8 mouse cellular contexts compared by ENCODE assay signal in the genomic region with DNA sequence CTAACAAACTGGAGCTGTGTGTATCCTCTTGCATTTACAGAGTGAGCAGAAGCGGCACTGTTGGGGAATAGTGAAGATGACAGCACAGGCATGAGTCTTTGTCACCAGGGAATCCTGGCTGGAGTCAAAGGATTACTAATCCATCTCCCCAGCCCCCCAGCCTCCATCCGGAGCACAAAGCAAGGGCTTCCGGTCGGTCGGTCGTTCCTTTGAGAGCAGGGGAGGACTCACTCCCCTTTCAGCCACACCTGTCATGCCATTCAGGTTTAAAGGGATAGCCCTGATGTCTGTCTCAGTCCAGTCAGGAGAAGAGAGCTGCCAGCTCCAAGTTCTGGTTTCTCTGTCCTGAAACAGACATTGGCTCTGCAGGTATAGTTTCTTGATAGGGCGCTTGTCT. TPM values are rescaled to one million over a fixed set of nuclear protein-coding genes. Genes with fewer than 3 reads are reported as not detected.
DNase-seq lines count a peak whose midpoint lies in the region; ATAC-seq and TF ChIP-seq lines count a peak whose summit lies in the region.

No protein-coding gene starts in this region.

- TF ChIP-seq CTCF in lung, embryonic 14.5 days (IDR thresholded peaks at IDR 0.05; ENCODE audit: low read depth) = no peak
- TF ChIP-seq CTCF in intestine, postnatal 0 days (IDR thresholded peaks at IDR 0.05; ENCODE audit: low read depth) = no peak

- 17% methylated on average over 7 of the region's 7 CpGs for WGBS in lung, embryonic 14.5 days
- WGBS in embryonic facial prominence, embryonic 12.5 days = 17% methylated on average over 7 of the region's 7 CpGs
- 38% methylated on average over 7 of the region's 7 CpGs for WGBS in intestine, postnatal 0 days
- 14% methylated on average over 7 of the region's 7 CpGs for WGBS in midbrain, embryonic 15.5 days

- H3K4me2 ChIP-seq in lung, embryonic 14.5 days = peak overlapping the region; percentile 48
- H3K4me2 ChIP-seq in embryonic facial prominence, embryonic 12.5 days (replicated peaks) = peak overlapping the region; percentile 16
- peak overlapping the region; percentile 33; the same call in 1 of the 2 replicates for H3K4me2 ChIP-seq in intestine, postnatal 0 days (replicated peaks; ENCODE audit: low read depth)
- 0 out of 2 replicates have a peak overlapping the region, but pooled peaks have one; percentile 3 for H3K4me2 ChIP-seq in midbrain, embryonic 15.5 days

- ATAC-seq in lung, embryonic 14.5 days (ENCODE audit: insufficient read depth) = 0 out of 2 replicates have a peak, but pooled peaks have one; percentile 2
- ATAC-seq in embryonic facial prominence, embryonic 12.5 days (ENCODE audit: insufficient number of reproducible peaks, insufficient read depth, low FRiP score, low TSS enrichment) = no peak
- ATAC-seq in intestine, postnatal 0 days = no peak
- no peak for ATAC-seq in midbrain, embryonic 15.5 days (replicated peaks)

- DNase-seq in lung, embryonic 14.5 days = peak; percentile 52
- no peak for DNase-seq in lung, postnatal 14 days
- DNase-seq in frontal cortex, postnatal 14 days (ENCODE audit: low spot score in 2 of 2) = no peak
- DNase-seq in ovary, postnatal 14 days (ENCODE audit: low spot score) = no peak
- DNase-seq in right cerebral cortex, adult 18-20 months = no peak

- H3K4me3 ChIP-seq in lung, embryonic 14.5 days (ENCODE audit: low read depth, low read length) = 0 out of 2 replicates have a peak overlapping the region, but pooled peaks have one; percentile 3
- H3K4me3 ChIP-seq in embryonic facial prominence, embryonic 12.5 days = no peak overlapping the region
- H3K4me3 ChIP-seq in intestine, postnatal 0 days (ENCODE audit: low read depth, low read length) = no peak overlapping the region
- no peak overlapping the region for H3K4me3 ChIP-seq in midbrain, embryonic 15.5 days

- H3K4me1 ChIP-seq in lung, embryonic 14.5 days (ENCODE audit: insufficient read depth) = peaks cover 27% of the 10 kb centered on the region
- H3K4me1 ChIP-seq in embryonic facial prominence, embryonic 12.5 days = peaks cover 19% of the 10 kb centered on the region
- H3K4me1 ChIP-seq in intestine, postnatal 0 days (replicated peaks; ENCODE audit: control insufficient read depth, insufficient read depth, low read length) = peaks cover 17% of the 10 kb centered on the region
- peaks cover 48% of the 10 kb centered on the region for H3K4me1 ChIP-seq in midbrain, embryonic 15.5 days

- no peaks in the 10 kb centered on the region for H3K9me3 ChIP-seq in lung, embryonic 14.5 days (ENCODE audit: low read depth, low read length)
- no peaks in the 10 kb centered on the region for H3K9me3 ChIP-seq in embryonic facial prominence, embryonic 12.5 days
- H3K9me3 ChIP-seq in intestine, postnatal 0 days (ENCODE audit: control insufficient read depth) = no peaks in the 10 kb centered on the region
- no peaks in the 10 kb centered on the region for H3K9me3 ChIP-seq in midbrain, embryonic 15.5 days

- H3K27ac ChIP-seq in lung, embryonic 14.5 days (ENCODE audit: low read depth) = peak overlapping the region; percentile 95
- peak overlapping the region; percentile 75 for H3K27ac ChIP-seq in embryonic facial prominence, embryonic 12.5 days
- H3K27ac ChIP-seq in intestine, postnatal 0 days (ENCODE audit: low read depth, low read length) = peak overlapping the region; percentile 70
- H3K27ac ChIP-seq in midbrain, embryonic 15.5 days = peak overlapping the region; percentile 72

- H3K27me3 ChIP-seq in lung, embryonic 14.5 days (ENCODE audit: insufficient read depth, low read length) = no peaks in the 10 kb centered on the region
- H3K27me3 ChIP-seq in embryonic facial prominence, embryonic 12.5 days = no peaks in the 10 kb centered on the region
- no peaks in the 10 kb centered on the region for H3K27me3 ChIP-seq in intestine, postnatal 0 days (replicated peaks; ENCODE audit: control insufficient read depth, insufficient read depth, low read length)
- H3K27me3 ChIP-seq in midbrain, embryonic 15.5 days (replicated peaks) = no peaks in the 10 kb centered on the region

- no peaks in the 10 kb centered on the region for H3K36me3 ChIP-seq in lung, embryonic 14.5 days (ENCODE audit: insufficient read depth)
- H3K36me3 ChIP-seq in embryonic facial prominence, embryonic 12.5 days = no peaks in the 10 kb centered on the region
- no peaks in the 10 kb centered on the region for H3K36me3 ChIP-seq in intestine, postnatal 0 days (ENCODE audit: control insufficient read depth, insufficient read depth)
- H3K36me3 ChIP-seq in midbrain, embryonic 15.5 days (replicated peaks) = no peaks in the 10 kb centered on the region

- H3K9ac ChIP-seq in lung, embryonic 14.5 days = peak overlapping the region; percentile 32
- no peak overlapping the region for H3K9ac ChIP-seq in embryonic facial prominence, embryonic 12.5 days
- H3K9ac ChIP-seq in intestine, postnatal 0 days (ENCODE audit: low read depth, low read length) = no peak overlapping the region
- H3K9ac ChIP-seq in midbrain, embryonic 15.5 days = 0 out of 2 replicates have a peak overlapping the region, but pooled peaks have one; percentile 7

RNA-seq across cellular contexts. Expression of gene Stk40, which starts 7.4 kb away (rescaled TPM):
- polyA plus RNA-seq in lung, embryonic 14.5 days (2014; fragmentation: Nextera tagmentation; extraction: Ambion mirVana) = 30.7 and 38.0 TPM in 2 replicates
- polyA plus RNA-seq in embryonic facial prominence, embryonic 12.5 days (2016; fragmentation: Nextera tagmentation; extraction: Ambion mirVana) = 45.7 and 48.0 TPM in 2 replicates
- 14.5 and 14.6 TPM in 2 replicates for polyA plus RNA-seq in intestine, postnatal 0 days (2015; fragmentation: Nextera tagmentation; extraction: Ambion mirVana)
- polyA plus RNA-seq in midbrain, embryonic 15.5 days (2015; fragmentation: Nextera tagmentation; extraction: Ambion mirVana) = 34.4 and 35.2 TPM in 2 replicates

RNA-seq across cellular contexts. Expression of gene Lsm10, which starts 14.7 kb away (rescaled TPM):
- 50.2 and 50.6 TPM in 2 replicates for polyA plus RNA-seq in lung, embryonic 14.5 days (2014; fragmentation: Nextera tagmentation; extraction: Ambion mirVana)
- 42.8 and 45.3 TPM in 2 replicates for polyA plus RNA-seq in embryonic facial prominence, embryonic 12.5 days (2016; fragmentation: Nextera tagmentation; extraction: Ambion mirVana)
- 49.0 and 50.4 TPM in 2 replicates for polyA plus RNA-seq in intestine, postnatal 0 days (2015; fragmentation: Nextera tagmentation; extraction: Ambion mirVana)
- polyA plus RNA-seq in midbrain, embryonic 15.5 days (2015; fragmentation: Nextera tagmentation; extraction: Ambion mirVana) = 48.7 and 53.0 TPM in 2 replicates

RNA-seq across cellular contexts. Expression of gene Eva1b, which starts 36.4 kb away (rescaled TPM):
- 92.6 and 97.8 TPM in 2 replicates for polyA plus RNA-seq in lung, embryonic 14.5 days (2014; fragmentation: Nextera tagmentation; extraction: Ambion mirVana)
- 68.9 and 69.4 TPM in 2 replicates for polyA plus RNA-seq in embryonic facial prominence, embryonic 12.5 days (2016; fragmentation: Nextera tagmentation; extraction: Ambion mirVana)
- polyA plus RNA-seq in intestine, postnatal 0 days (2015; fragmentation: Nextera tagmentation; extraction: Ambion mirVana) = 28.9 and 29.0 TPM in 2 replicates
- polyA plus RNA-seq in midbrain, embryonic 15.5 days (2015; fragmentation: Nextera tagmentation; extraction: Ambion mirVana) = 11.8 and 12.0 TPM in 2 replicates

RNA-seq across cellular contexts. Expression of gene Sh3d21, which starts 52.1 kb away (rescaled TPM):
- polyA plus RNA-seq in lung, embryonic 14.5 days (2014; fragmentation: Nextera tagmentation; extraction: Ambion mirVana) = 5.7 and 7.0 TPM in 2 replicates
- polyA plus RNA-seq in embryonic facial prominence, embryonic 12.5 days (2016; fragmentation: Nextera tagmentation; extraction: Ambion mirVana) = 7.0 and 8.4 TPM in 2 replicates
- 10.0 and 12.3 TPM in 2 replicates for polyA plus RNA-seq in intestine, postnatal 0 days (2015; fragmentation: Nextera tagmentation; extraction: Ambion mirVana)
- 1.3 TPM in 2 replicates for polyA plus RNA-seq in midbrain, embryonic 15.5 days (2015; fragmentation: Nextera tagmentation; extraction: Ambion mirVana)

RNA-seq across cellular contexts. Expression of gene Oscp1, which starts 52.8 kb away (rescaled TPM):
- 18.1 TPM in 2 replicates for polyA plus RNA-seq in lung, embryonic 14.5 days (2014; fragmentation: Nextera tagmentation; extraction: Ambion mirVana)
- 15.8 and 21.7 TPM in 2 replicates for polyA plus RNA-seq in embryonic facial prominence, embryonic 12.5 days (2016; fragmentation: Nextera tagmentation; extraction: Ambion mirVana)
- 2.7 and 3.5 TPM in 2 replicates for polyA plus RNA-seq in intestine, postnatal 0 days (2015; fragmentation: Nextera tagmentation; extraction: Ambion mirVana)
- polyA plus RNA-seq in midbrain, embryonic 15.5 days (2015; fragmentation: Nextera tagmentation; extraction: Ambion mirVana) = 43.7 and 47.7 TPM in 2 replicates

Comparison
In these comparisons a context has a peak if more than half of its experiments do, and no peak if none do; other contexts are left out.
1. H3K9ac ChIP-seq: peak in lung, embryonic 14.5 days (single experiment) and midbrain, embryonic 15.5 days (single experiment); none in embryonic facial prominence, embryonic 12.5 days (single experiment) and intestine, postnatal 0 days (single experiment).
2. Peak in every context shown above with its lines, with median percentiles within 50 percentile points of each other: H3K27ac ChIP-seq and H3K4me2 ChIP-seq.